Mouse (Mus musculus) liver, embryonic 13.5 days (tissue): Measurements from ENCODE around the gene Peli1. TPM values are rescaled to one million over a fixed set of nuclear protein-coding genes. Genes with fewer than 3 reads are reported as not detected.
"Not testable (repeated sequence)": the region's sequence is repeated elsewhere in the genome, so short reads cannot be mapped to it uniquely, and the experiment has no call there.

Experiments used
- ATAC-seq: fragments of 200-750 bp; cut with Nextera tagmentation; 2 replicates; pipeline ENCODE4 v1.8.0; 2017; ENCODE audit warnings: low read depth, mild to moderate bottlenecking, moderate number of reproducible peaks, moderate library complexity
- DNase-seq: peaks from one replicate; pipeline ENCODE4 v3.0.0; 2022
- H3K27ac ChIP-seq: fragments of 300-500 bp; sonication (generic); 2 replicates; pipeline ENCODE4 v1.5.1; 2015; ENCODE audit warnings: moderate library complexity, mild to moderate bottlenecking, inconsistent platforms
- H3K27me3 ChIP-seq: fragments of 300-500 bp; sonication (generic); 2 replicates; pipeline ENCODE4 v1.6.1; 2015; ENCODE audit warnings: mild to moderate bottlenecking, inconsistent platforms
- H3K36me3 ChIP-seq: fragments of 300-500 bp; sonication (generic); 2 replicates; pipeline ENCODE4 v1.6.1; 2015; ENCODE audit warnings: mild to moderate bottlenecking, inconsistent platforms
- H3K4me1 ChIP-seq: fragments of 300-500 bp; sonication (generic); replicated peaks from 2 replicates; pipeline ENCODE4 v1.6.1; 2015; ENCODE audit warnings: inconsistent platforms
- H3K4me2 ChIP-seq: fragments of 300-500 bp; sonication (generic); 2 replicates; pipeline ENCODE4 v1.6.1; 2015; ENCODE audit warnings: inconsistent platforms, mild to moderate bottlenecking, moderate library complexity
- H3K4me3 ChIP-seq: fragments of 300-500 bp; sonication (generic); replicated peaks from 2 replicates; pipeline ENCODE4 v1.5.1; 2015; ENCODE audit warnings: mild to moderate bottlenecking, inconsistent platforms
- H3K9ac ChIP-seq: fragments of 300-500 bp; sonication (generic); 2 replicates; pipeline ENCODE4 v1.6.1; 2015; ENCODE audit warnings: mild to moderate bottlenecking, inconsistent platforms
- H3K9me3 ChIP-seq: fragments of 300-500 bp; sonication (generic); replicated peaks from 2 replicates; pipeline ENCODE4 v1.6.1; 2016; ENCODE audit warnings: inconsistent platforms
- WGBS: fragments of 180-500 bp; shearing (Covaris S2); methylation state at CpG from one replicate; pipeline ENCODE4 v1.1.7; 2015; ENCODE audit not compliant: insufficient replicate concordance; 5-methylcytosine and 5-hydroxymethylcytosine counted together
- polyA plus RNA-seq: library from polyadenylated mRNA; unstranded; fragments of >200 nt; fragmentation: Nextera tagmentation; extraction: Ambion mirVana; gene quantifications from 2 replicates; pipeline ENCODE4 v1.2.1, GENCODE M21; 2015

Peli1 gene
- polyA plus RNA-seq, 1 experiment from 2014 or later: 10.5 TPM

GRCm38 (mm10) chr11:21153111-21153510 lies 62.0 kb downstream of the Peli1 start:
- Histone ChIP-seq H3K36me3 (peaks cover 19% of the 10 kb centered on the region), H3K4me2 (no peak overlapping the region), H3K9me3 (no peaks in the 10 kb centered on the region), H3K27me3 (no peaks in the 10 kb centered on the region), H3K4me3 (no peak overlapping the region), H3K4me1 (no peaks in the 10 kb centered on the region), H3K27ac (no peak overlapping the region), H3K9ac (no peak overlapping the region)
- ATAC-seq: no peak
- DNase-seq: no peak
- WGBS: 79% methylated on average over 4 of the region's 4 CpGs

DNA sequence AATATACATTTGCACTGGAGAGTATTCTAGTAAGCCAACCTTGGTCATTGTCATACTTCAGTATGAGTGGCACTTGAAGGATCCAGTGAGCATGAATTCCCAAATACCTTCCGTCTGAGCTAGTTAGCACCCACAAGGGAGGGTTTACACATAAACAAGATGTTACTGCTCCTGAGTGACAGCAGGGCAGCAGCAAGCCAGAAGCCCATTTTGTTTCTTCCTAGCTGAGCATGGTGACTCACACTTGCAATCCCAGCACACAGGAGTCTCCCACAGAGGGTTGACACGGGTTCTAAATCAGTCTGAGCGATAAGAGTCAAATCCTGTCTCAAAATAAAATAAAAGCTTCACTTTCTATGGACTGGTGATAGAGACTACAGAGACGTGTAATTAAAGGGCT lies 66.5 kb downstream of the Peli1 start:
- WGBS: 58% methylated on average over 4 of the region's 4 CpGs
- ATAC-seq: no peak

GRCm38 (mm10) chr11:21162093-21162492 lies 71.0 kb downstream of the Peli1 start:
- ATAC-seq (no peak), DNase-seq (no peak)
- no peaks in the 10 kb centered on the region for H3K9me3 ChIP-seq
- 69% methylated on average over 5 of the region's 5 CpGs for WGBS
- H3K9ac ChIP-seq: no peak overlapping the region
- H3K4me1 ChIP-seq: peaks cover 18% of the 10 kb centered on the region
- H3K36me3 ChIP-seq: no peaks in the 10 kb centered on the region
- no peak overlapping the region for H3K27ac ChIP-seq
- no peak overlapping the region for H3K4me2 ChIP-seq
- no peak overlapping the region for H3K4me3 ChIP-seq
- H3K27me3 ChIP-seq: no peaks in the 10 kb centered on the region

More for the DNA sequence above, 66.5 kb downstream of the Peli1 start:
- H3K9me3 ChIP-seq: no peaks in the 10 kb centered on the region
- no peaks in the 10 kb centered on the region for H3K27me3 ChIP-seq
- H3K36me3 ChIP-seq: peaks cover 5% of the 10 kb centered on the region; the same call in 1 of the 2 replicates
- no peak overlapping the region for H3K4me2 ChIP-seq
- H3K9ac ChIP-seq: no peak overlapping the region
- H3K27ac ChIP-seq: no peak overlapping the region
- no peak overlapping the region for H3K4me3 ChIP-seq
- DNase-seq: no peak
- H3K4me1 ChIP-seq: no peaks in the 10 kb centered on the region

- no peaks in the 10 kb centered on the region for H3K27me3 ChIP-seq
- H3K4me2 ChIP-seq: no peak overlapping the region
- no peak overlapping the region for H3K27ac ChIP-seq
Observed at GRCm38 (mm10) chr11:21163143-21163542, 72.1 kb downstream of the Peli1 start.

DNA sequence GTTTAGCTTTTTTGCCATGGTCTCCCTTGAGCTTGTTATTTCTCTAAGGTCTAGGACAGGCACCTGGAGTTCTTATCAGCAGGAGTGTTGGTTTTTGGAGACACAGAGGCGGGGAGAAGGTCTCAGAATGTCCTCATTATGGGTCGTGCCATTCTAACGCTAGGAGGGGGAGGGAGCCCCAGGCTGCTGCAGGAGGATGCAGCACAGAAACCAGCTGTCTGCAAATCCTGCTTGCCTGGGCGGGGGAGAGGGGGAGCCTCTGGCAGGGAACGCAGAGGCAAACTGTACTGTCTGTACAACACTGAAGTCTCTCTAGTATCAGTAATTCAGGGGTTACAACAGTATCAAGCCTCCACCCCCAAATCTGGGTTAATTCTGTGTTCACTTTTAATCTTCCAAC lies 72.6 kb downstream of the Peli1 start:
- Histone ChIP-seq H3K36me3 (no peaks in the 10 kb centered on the region), H3K27ac (no peak overlapping the region), H3K9ac (no peak overlapping the region), H3K4me2 (no peak overlapping the region), H3K4me1 (peaks cover 23% of the 10 kb centered on the region), H3K4me3 (no peak overlapping the region), H3K27me3 (no peaks in the 10 kb centered on the region), H3K9me3 (no peaks in the 10 kb centered on the region)
- ATAC-seq: no peak
- WGBS: 9% methylated on average over 5 of the region's 5 CpGs
- DNase-seq: no peak

More at GRCm38 (mm10) chr11:21163143-21163542, 72.1 kb downstream of the Peli1 start:
- Histone ChIP-seq H3K4me1 (peaks cover 23% of the 10 kb centered on the region), H3K9ac (no peak overlapping the region), H3K9me3 (no peaks in the 10 kb centered on the region), H3K36me3 (no peaks in the 10 kb centered on the region), H3K4me3 (no peak overlapping the region)
- DNase-seq (no peak), ATAC-seq (no peak)
- WGBS: 63% methylated on average over 7 of the region's 7 CpGs

GRCm38 (mm10) chr11:21164312-21164993 lies 73.4 kb downstream of the Peli1 start:
- H3K4me1 ChIP-seq: peaks cover 23% of the 10 kb centered on the region
- H3K9me3 ChIP-seq: no peaks in the 10 kb centered on the region
- DNase-seq (no peak), ATAC-seq (no peak)
- H3K4me3 ChIP-seq: no peak overlapping the region
- H3K27me3 ChIP-seq: no peaks in the 10 kb centered on the region
- H3K9ac ChIP-seq: no peak overlapping the region
- 57% methylated on average over 8 of the region's 8 CpGs for WGBS
- H3K4me2 ChIP-seq: no peak overlapping the region
- H3K27ac ChIP-seq: no peak overlapping the region
- H3K36me3 ChIP-seq: no peaks in the 10 kb centered on the region

GRCm38 (mm10) chr11:21164994-21165560 lies 74.0 kb downstream of the Peli1 start:
- Histone ChIP-seq H3K36me3 (no peaks in the 10 kb centered on the region), H3K4me3 (no peak overlapping the region), H3K27ac (no peak overlapping the region), H3K9me3 (no peaks in the 10 kb centered on the region; the same call in 1 of the 2 replicates), H3K27me3 (no peaks in the 10 kb centered on the region), H3K9ac (no peak overlapping the region), H3K4me1 (peaks cover 23% of the 10 kb centered on the region), H3K4me2 (no peak overlapping the region)
- DNase-seq (no peak), ATAC-seq (no peak)
- 66% methylated on average over 4 of the region's 4 CpGs for WGBS

DNA sequence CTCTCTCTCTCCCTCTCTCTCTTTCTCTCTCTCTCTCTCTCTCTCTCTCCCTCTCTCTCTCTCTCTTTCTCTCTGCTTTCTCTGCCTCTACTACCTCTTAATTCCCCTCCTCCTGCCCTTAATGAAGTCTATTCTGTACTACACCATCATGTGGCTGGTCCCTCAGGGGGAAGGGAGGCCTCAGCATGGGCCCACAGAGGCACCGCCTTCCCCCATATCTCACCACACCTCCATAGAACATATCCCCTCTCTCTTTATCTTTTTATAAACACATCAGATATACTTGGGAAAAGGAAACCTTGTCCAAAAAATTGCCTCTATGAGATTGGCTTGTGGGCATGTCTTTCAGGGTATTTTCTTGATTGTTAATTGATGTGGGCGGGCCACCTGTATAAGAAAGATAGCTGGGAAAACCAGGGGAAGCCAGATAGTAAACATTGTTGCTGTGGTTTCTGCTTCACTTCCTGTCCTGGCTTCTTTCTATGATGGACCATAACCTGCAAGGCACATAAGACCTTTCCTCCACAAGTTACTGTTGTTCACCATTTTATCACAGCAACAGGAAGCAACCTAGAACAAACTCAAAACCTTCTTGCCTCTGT lies 75.5 kb downstream of the Peli1 start:
- H3K4me2 ChIP-seq: peak overlapping the region; percentile 5; the same call in 1 of the 2 replicates
- no peaks in the 10 kb centered on the region; the same call in 1 of the 2 replicates for H3K9me3 ChIP-seq
- H3K4me1 ChIP-seq: peaks cover 25% of the 10 kb centered on the region
- peak; percentile 82 for ATAC-seq
- no peak overlapping the region for H3K4me3 ChIP-seq
- no peak overlapping the region for H3K9ac ChIP-seq
- no peak overlapping the region for H3K27ac ChIP-seq
- DNase-seq: peak; percentile 15
- no peaks in the 10 kb centered on the region for H3K36me3 ChIP-seq
- 24% methylated on average over 2 of the region's 2 CpGs for WGBS
- no peaks in the 10 kb centered on the region for H3K27me3 ChIP-seq

DNA sequence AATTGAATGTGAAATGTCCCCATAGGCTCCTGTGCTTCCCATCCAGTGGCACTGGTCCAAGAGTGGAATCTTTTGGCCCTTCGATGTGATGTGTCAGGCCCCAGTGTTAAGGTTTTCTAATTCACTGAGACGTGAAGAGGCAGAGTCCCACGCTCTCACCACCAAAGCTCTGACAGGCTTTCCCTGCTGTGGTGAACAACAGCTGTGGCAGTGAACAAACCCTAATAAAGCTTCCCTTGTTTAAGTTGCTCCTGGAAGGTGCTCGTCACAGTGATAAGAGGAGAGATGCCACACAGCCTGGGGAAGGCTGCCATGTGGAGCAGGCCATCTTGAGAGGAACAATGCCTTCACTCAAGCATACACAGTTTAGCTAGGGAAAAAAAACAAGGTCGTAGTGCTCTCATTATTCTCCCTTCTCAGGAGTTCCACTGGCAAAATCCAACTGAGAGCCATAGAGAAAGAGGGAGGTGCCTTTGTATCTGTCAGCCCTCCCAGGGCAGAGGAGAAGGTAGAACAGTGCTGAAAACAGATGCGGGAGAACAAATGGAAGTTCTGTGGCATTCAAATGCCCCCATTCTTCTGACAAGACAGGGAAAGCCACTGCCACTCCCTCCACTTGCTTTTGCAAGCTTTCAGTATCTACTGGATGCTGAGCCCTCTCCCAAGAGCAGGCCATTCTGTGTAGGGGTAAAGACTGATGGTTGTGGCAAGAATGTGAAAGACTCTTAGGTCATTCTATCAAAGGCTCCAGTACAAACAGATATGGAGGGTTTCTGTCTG lies 77.9 kb downstream of the Peli1 start:
- ATAC-seq (no peak), DNase-seq (no peak)
- peaks cover 30% of the 10 kb centered on the region for H3K4me1 ChIP-seq
- no peak overlapping the region for H3K4me2 ChIP-seq
- WGBS: 77% methylated on average over 6 of the region's 6 CpGs
- no peaks in the 10 kb centered on the region; the same call in 1 of the 2 replicates for H3K9me3 ChIP-seq
- H3K27me3 ChIP-seq: no peaks in the 10 kb centered on the region
- H3K36me3 ChIP-seq: no peaks in the 10 kb centered on the region
- H3K27ac ChIP-seq: no peak overlapping the region
- no peak overlapping the region for H3K4me3 ChIP-seq
- H3K9ac ChIP-seq: no peak overlapping the region

GRCm38 (mm10) chr11:21169608-21169860 lies 78.4 kb downstream of the Peli1 start:
- DNase-seq, H3K27ac ChIP-seq, H3K9ac ChIP-seq, H3K36me3 ChIP-seq, H3K4me2 ChIP-seq, H3K27me3 ChIP-seq, H3K4me3 ChIP-seq, ATAC-seq, H3K9me3 ChIP-seq: not testable (repeated sequence)
- 84% methylated on average over 1 of the region's 1 CpGs for WGBS
- peaks cover 35% of the 10 kb centered on the region for H3K4me1 ChIP-seq

DNA sequence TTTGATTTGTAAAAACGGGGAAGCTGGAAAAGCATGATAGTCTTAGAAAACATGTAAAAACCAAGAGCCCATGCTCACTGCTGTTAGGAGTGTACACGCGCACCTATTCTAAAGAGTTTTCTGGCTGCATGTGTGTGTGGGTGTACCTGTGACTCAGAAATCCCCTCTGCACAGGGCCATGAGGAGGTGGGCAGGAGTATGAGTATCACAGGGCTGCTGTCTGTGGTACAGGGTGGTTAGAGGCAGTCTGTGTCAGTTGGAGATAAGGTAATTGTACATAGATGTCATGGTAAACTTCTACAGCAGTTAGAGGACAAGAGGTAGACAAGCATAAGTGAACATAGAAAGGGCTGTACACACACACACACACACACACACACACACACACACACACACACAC lies 81.2 kb downstream of the Peli1 start:
- DNase-seq: no peak
- Histone ChIP-seq H3K4me2 (no peak overlapping the region), H3K9me3 (no peaks in the 10 kb centered on the region; the same call in 1 of the 2 replicates), H3K9ac (no peak overlapping the region), H3K36me3 (no peaks in the 10 kb centered on the region), H3K27ac (no peak overlapping the region), H3K27me3 (no peaks in the 10 kb centered on the region), H3K4me1 (peaks cover 20% of the 10 kb centered on the region), H3K4me3 (no peak overlapping the region)
- 62% methylated on average over 3 of the region's 3 CpGs for WGBS
- ATAC-seq: peak; percentile 84
